Mouse (Mus musculus): ENCODE measurements around the gene Hs6st2.
A peak's percentile ranks its signal among the peaks of the same experiment; 100 is the strongest.

The Hs6st2 gene

DNA sequence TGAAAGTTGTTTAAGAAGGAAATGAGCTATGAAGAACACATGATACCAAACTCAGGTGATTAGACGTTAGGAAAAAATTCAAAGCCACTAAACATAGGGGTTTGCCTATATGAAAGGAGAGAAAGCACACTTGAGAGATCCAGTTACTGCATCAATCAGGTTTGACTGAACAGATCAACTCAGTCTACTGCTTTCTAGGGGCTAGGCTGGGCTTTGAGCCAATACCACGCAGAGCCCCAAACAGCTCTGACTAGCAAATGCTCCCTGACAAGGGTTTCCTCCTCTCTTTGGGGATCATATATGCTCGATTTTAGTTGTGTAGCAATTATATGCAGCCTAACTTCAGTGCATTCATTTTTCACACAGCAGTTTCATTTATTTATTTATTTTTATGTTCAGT, 96.2 kb downstream of the Hs6st2 start:
- no peak for DNase-seq (ENCODE audit: low read depth)

DNA sequence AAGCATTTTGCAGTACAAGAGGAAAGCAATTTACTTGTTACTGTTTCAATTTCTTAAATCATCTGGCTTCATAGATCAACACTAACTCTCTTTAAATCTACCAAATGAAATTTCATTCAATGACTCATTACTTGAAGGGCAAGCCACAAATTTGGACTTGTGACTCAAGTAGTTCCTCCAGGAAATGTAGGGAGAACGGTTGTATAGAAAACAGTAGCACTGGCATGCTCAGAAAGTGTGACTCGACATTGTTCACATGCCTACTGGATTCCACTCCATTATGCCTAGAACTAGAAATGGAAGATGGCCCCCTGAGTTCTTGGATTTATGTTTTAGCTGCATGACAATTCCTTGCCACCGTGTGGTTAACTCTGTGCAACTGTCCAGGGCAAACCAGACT, 100.0 kb downstream of the Hs6st2 start:
- no peak for DNase-seq (ENCODE audit: low read depth)

- no peak for DNase-seq (ENCODE audit: low read depth)
These were observed 119.8 kb downstream of the Hs6st2 start for GRCm38 (mm10) chrX:51561880-51562279.

- DNase-seq (ENCODE audit: low read depth), result no peak
These were observed 142.0 kb downstream of the Hs6st2 start for GRCm38 (mm10) chrX:51539626-51540025.

- peak; percentile 54 for DNase-seq (ENCODE audit: low read depth)
These were observed 144.6 kb downstream of the Hs6st2 start for GRCm38 (mm10) chrX:51537082-51537481.

- no peak for DNase-seq (ENCODE audit: low read depth)
These were observed 146.4 kb downstream of the Hs6st2 start for GRCm38 (mm10) chrX:51535226-51535625.

- no peak for DNase-seq (ENCODE audit: low read depth)
These were observed 150.5 kb downstream of the Hs6st2 start for GRCm38 (mm10) chrX:51531136-51531535.

DNA sequence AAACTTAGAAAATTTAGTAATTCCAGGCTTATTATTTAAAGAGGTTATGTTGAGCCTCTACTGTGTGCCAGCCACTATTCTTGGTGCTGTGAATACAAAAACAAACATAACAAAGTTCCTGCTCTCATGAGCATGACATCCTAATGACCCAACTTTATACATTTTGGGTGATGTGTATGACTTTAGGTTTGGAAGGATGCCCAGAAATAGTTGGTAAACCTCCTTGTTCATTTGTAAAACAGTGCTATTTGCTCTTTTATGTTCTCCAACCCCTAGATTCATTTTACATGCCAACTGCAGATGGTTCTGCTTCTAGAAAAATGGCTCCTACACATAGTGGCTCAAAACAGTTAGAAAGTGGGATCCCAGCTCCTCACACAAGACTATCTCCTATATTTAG, 153.1 kb downstream of the Hs6st2 start:
- no peak for DNase-seq (ENCODE audit: low read depth)

GRCm38 (mm10) chrX:51514831-51515230, 166.8 kb downstream of the Hs6st2 start:
- no peak for DNase-seq (ENCODE audit: low read depth)

- no peak for DNase-seq (ENCODE audit: low read depth)
These were observed 175.1 kb downstream of the Hs6st2 start for GRCm38 (mm10) chrX:51506526-51506925.

GRCm38 (mm10) chrX:51505691-51506090, 176.0 kb downstream of the Hs6st2 start:
- no peak for DNase-seq (ENCODE audit: low read depth)

- DNase-seq (ENCODE audit: low read depth), result no peak
These were observed 177.7 kb downstream of the Hs6st2 start for GRCm38 (mm10) chrX:51503781-51504471.

DNA sequence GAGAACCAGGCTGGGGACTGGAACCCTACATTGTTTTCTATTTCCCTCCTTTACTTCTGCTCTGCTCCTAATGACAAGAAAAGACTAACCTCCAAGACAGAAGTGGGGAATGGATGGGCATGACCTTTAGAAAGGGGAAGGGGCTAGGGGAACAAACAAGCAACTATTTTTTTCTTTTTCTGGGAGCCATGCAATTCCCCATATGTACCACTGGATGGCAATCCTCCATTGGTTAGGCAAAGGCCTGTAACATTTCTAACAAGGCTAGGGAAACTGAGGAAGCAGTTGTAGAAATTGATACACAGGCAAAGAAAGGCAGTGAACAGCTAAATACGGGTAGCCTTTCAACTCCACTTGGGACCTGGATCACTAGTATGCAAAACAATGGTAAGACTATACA, 183.8 kb downstream of the Hs6st2 start:
- DNase-seq (ENCODE audit: low read depth), result no peak

GRCm38 (mm10) chrX:51488374-51488773, 193.3 kb downstream of the Hs6st2 start:
- no peak for DNase-seq (ENCODE audit: low read depth)

GRCm38 (mm10) chrX:51469411-51469810, 212.2 kb downstream of the Hs6st2 start:
- no peak for DNase-seq (ENCODE audit: low read depth)

GRCm38 (mm10) chrX:51461413-51461812, 220.2 kb downstream of the Hs6st2 start:
- DNase-seq (ENCODE audit: low read depth), result no peak

DNA sequence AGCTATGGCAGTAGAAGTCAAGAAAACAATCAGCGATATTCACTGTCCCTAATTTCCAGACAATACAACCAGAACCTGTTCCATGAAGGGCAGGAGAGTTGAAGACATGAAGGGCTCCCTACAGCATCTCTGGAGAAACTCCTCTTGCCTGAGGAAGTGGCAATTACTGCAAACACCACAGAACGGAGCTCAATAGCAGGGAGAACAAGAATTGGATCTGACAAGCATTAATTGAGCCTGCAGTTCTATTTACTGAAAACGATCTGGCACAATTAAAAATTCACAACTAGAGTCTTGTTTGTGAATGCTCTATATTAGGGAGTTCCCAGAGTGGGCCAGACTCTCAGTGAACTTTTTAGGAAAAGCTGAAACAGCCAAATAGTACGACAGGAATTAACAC, 238.3 kb downstream of the Hs6st2 start:
- no peak for DNase-seq (ENCODE audit: low read depth)

GRCm38 (mm10) chrX:51431706-51432105, 249.9 kb downstream of the Hs6st2 start:
- DNase-seq (ENCODE audit: low read depth), result peak; percentile 65

DNA sequence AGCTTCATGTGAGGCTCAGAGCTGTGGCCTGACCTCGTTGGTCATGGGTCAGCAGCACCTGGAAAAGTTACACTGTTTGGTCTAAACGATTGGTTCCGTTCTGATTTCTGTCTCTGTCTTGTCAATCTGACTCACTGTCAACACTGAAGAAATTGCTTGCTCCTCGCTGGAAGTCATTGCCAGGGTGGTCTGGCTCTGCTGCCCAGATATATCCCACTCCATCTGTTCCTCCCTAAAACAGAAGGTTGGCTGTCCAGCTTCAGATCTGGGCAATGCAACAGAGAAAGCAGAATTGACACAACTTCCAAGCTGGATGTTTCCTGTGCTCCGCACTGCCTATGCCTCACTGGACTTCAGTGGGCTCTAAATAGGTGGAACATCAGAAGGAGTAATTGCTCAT, 256.6 kb downstream of the Hs6st2 start:
- DNase-seq (ENCODE audit: low read depth), result no peak

DNA sequence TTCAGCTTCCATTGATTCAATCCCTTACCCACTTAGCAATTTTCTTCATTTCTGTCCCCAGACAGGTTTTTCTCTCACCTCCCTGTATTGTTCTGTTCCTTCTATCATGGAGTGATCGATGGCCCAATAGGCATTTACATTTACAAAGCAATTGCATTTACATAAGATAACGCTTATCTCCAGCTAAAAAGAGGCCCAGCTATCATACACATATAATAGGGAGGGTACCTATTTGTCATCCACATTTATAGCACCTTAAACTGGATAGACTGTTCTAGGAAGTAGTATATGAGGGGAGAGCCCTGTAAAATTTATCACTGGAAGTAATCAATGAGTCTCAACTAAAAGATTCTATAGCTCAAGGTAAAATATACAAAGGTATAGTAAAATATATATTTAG, 271.4 kb downstream of the Hs6st2 start:
- no peak for DNase-seq (ENCODE audit: low read depth)

- DNase-seq (ENCODE audit: low read depth), result no peak
These were observed 284.2 kb downstream of the Hs6st2 start for GRCm38 (mm10) chrX:51397457-51397856.

DNA sequence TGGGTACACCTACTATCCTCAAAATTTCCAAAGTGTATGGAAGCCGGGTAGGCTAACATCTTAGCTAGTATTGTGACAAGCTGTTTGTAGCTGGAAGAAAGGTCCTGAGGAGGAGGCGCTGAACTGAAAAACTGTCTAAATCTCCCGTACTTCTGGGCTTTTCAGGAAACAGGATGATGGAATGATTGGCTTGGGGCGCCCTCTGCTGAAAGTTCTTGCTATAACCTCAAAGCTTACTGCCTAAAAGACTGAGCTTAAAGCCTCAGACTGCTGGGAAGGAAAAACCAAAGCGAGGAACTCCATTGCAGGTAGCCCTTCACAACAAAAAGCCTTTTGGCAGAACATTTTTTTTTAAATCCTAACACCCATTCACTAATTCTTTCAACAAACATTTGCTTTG, 307.0 kb downstream of the Hs6st2 start:
- peak; percentile 39 for DNase-seq (ENCODE audit: low read depth)

DNA sequence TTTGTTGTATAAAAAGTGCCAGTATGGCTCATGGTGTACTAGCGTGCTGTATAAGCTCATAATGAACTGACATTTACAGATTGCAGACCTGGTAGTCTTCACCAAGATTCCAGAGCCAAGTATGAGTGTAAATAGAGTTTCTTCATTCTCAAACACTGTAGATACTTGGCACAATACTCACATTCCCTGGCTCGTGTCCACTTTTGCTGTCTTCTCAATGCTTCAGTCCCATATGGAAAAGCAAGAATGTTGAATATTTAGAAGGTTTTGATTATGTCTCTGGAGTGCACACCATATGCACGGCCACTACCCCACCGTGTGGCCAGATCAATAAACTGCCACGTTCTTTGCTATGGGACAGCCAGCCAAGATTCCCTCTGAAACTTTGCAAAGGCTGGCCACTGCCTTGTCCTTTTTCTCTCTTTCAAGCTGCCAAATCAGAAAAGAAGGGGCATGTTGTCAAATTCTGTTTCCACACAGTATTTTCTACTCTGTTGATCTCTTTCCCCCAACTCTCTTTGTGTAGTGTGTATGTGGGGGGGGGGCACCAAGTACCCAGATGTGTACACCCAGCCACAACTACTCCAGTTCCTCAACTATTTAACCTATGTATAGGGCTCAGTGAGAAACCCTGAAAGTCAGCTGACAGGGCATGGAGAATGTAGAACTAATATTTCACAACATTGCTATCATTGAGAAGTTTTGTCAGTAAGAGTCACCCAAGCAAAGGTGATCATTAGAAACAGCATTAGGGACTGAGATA, 309.0 kb downstream of the Hs6st2 start:
- no peak for DNase-seq (ENCODE audit: low read depth)

- no peak for DNase-seq (ENCODE audit: low read depth)
These were observed 332.0 kb downstream of the Hs6st2 start for GRCm38 (mm10) chrX:51349682-51350081.

Measured in fibroblast of lung, adult 2 months (primary cell).